Mouse (Mus musculus) bone marrow macrophage, adult 2 months (primary cell): Measurements from ENCODE around the gene Ampd3.

Experiments used
- CTCF ChIP-seq: IDR thresholded peaks from 2 replicates; pipeline ENCODE4 v1.5.1; 2012; ENCODE audit warnings: low read depth, mild to moderate bottlenecking, low read length, moderate library complexity
- POLR2A ChIP-seq: IDR thresholded peaks from 2 replicates; pipeline ENCODE4 v1.6.1; 2012; ENCODE audit warnings: mild to moderate bottlenecking, low read depth, low read length, borderline replicate concordance

- TF ChIP-seq POLR2A (no peak), CTCF (no peak)
Observed at GRCm38 (mm10) chr7:110821653-110822052, 53.6 kb downstream of the Ampd3 start.
